Mouse (Mus musculus): ENCODE data around the gene Klhdc3.

Gene Klhdc3

DNA sequence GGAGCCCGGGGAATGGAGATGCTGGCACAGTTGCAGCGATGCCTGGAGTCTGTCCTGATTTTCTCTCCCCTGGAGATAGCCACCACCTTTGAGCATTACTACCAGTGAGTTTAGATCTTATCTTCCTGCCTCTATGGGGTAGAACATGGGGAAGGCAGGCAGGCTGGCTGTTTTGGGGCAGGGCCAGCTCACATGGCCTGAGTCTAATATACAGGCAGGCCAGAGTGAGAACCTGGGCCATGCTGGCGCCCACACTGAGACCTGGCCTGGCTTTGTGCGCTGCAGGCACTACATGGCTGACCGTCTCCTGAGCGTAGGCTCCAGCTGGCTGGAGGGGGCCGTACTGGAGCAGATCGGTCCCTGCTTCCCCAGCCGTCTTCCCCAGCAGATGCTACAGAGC is 19.4 kb downstream of the Klhdc3 start:
- in situ Hi-C loops (cut with MboI, MseI) = no loop called here

DNA sequence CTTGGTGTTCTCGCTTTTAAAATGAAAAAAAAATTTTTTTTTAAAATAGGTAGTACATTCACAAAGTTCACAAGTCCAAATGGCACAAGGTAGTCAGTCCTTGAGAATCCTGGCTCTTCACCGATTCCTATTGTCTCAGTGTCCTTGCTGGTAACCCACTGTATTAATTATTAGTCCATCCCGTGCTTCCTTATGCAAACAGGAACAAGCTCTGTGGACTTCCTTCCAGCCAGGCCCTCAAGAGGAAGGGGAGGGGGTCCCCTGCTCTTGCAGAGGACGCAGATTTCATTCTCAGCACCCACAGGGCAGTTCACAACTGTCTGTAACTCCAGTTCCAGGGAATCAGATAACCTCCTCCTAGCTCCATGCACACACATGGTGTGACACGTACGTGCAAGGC is 24.7 kb downstream of the Klhdc3 start:
- in situ Hi-C loops (cut with MboI, MseI) = no loop called here

DNA sequence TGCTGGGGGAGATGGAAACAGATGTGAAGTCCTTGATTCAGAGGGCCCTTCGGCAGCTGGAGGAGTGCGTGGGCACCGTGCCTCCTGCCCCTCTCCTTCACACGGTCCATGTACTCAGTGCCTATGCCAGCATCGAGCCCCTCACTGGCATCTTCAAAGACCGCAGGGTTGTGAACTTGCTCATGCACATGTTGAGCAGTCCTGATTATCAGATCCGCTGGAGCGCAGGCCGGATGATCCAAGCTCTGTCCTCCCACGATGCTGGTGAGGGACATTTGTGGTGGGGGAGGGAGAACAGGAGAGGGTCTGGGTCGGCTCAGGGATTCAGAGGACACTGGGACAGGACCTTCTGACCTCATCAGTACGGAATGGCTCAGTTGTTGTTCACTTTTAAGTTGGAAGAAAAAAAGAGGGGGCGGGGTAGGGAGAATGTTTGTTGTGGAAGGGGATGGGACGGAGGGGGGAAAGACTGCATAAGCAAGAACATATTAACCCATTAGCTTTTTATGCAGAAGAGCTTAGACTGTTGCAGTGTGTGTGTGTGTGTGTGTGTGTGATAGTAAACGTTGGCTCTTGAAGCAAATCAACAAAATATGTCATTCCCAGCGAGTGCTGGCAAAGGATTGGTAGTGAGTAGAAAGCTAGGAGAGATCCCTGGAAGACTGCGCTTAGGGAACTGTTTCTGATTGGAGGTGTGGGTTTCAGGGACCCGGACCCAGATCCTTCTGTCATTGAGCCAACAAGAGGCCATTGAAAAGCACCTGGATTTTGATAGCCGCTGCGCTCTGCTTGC is 28.8 kb downstream of the Klhdc3 start:
- in situ Hi-C loops (cut with MboI, MseI) = no loop called here

DNA sequence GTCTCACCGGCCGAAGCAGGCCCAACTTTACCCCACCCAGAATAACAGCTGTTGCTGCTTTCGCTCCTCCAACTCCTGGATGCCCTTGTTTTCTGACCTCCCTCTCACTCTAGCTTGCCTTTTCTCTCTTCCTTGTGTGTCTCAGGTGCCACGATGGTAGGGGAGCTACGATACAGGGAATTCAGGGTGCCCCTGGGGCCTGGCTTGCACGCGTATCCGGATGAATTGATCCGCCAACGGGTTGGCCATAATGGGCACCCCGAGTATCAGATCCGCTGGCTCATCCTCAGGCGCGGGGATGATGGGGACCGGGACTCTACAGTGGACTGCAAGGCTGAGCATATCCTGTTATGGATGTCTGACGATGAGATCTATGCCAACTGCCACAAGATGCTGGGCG is 29.4 kb downstream of the Klhdc3 start:
- in situ Hi-C loops (cut with MboI, MseI) = no loop called here

DNA sequence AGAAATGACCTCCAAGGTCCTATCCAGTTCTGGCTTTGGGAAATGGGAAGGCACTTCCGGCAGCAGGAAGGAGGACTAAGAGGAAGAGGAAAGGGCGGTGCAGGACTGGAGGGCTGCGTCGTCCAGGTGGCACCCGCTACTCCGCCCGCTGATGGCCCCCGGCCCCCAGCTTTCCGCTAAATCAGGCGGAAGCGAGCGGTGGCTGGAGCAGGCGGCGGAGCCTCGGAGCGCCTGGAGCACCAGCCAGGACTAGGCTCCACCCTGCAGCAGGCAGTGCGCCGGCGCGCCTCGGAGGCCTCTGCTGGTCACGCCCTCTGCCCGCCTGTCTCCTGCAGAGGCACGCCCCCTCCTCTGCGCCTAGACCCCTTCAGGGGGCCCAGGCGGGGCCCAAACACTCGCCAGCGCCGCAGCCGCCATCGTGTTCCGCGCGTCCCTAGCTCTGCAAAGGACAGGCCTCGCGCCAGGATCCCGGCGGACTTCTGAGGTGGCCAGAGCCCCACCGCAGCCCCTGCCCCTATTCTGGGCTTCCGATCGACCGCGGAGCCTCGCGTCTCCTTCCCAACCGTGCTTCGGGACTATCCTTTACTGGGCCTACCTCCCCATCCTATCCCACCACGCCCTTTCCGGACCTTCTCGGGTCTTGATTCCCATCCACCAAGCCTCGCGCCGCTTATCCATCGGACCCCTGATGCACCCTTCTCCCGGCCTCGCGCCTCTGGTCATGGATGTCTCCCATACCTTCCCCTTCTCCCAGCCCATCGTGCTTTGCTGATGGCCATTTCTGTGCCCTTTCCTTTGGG is 30.3 kb downstream of the Klhdc3 start, which contains the start of gene Cul7:
Gene Cul7, plus strand, starts transcription at position 106 of the 800 bp plus-strand sequence.
- in situ Hi-C loops (cut with MboI, MseI) = no loop called here

DNA sequence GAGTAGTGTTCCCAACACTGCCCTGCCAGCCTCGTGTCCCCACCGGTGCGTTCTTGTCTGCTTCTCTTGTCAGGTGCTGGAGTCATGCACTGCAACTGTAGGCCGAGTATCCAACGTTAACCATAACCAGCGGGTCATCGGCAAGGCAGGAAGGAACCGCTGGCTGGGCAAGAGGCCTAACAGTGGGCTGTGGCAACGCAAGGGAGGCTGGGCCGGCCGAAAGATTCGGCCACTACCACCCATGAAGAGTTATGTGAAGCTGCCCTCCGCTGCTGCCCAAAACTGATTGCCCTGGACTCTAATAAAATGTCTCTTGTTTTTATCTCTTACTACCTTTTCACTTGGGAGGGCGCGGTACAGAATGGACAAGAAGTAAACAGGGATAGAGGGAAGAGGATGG is 30.9 kb downstream of the Klhdc3 start:
- in situ Hi-C loops (cut with MboI, MseI) = loop anchor here (10.0 kb wide), 1 partner anchor 65 kb away; the partner anchor contains the start of gene Pex6

DNA sequence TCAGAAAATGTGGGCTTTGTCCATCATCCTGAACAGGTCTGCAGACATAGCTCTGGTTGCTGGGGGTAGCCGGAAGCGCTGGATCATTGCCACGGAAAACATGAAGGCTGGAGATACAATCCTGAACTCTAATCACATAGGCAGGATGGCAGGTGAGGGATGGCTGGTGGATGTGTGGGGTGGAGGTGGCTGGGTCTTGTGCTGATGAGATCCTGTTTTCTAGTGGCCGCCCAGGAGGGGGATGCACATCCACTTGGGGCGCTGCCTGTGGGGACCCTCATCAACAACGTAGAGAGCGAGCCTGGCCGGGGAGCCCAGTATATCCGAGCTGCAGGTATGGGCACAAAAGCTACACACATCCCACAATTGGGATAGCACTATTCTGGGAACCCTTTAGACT is 32.3 kb downstream of the Klhdc3 start:
- in situ Hi-C loops (cut with MboI, MseI) = loop anchor here (10.0 kb wide), 1 partner anchor 66 kb away; the partner anchor contains the start of gene Pex6

DNA sequence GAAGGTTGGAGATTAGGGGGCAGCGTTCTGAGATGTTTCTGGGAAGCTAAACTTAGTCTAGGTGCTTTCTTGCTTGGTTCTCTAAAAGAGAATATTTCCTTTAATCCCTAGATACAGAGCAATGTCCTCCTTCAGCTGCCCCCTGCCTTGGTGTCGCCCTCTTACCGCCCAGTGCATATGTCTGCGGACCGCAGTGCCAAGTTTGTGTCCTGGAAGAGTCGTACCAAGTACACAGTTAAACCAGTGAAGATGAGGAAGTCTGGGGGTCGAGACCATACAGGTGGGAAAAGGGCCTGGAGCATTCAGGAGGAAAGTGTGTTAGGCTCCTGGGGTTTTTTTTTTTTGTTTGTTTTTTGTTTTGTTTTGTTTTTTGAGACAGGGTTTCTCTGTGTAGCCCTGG is 33.4 kb downstream of the Klhdc3 start:
- in situ Hi-C loops (cut with MboI, MseI) = loop anchor here (10.0 kb wide), 1 partner anchor 68 kb away; the partner anchor contains the start of gene Pex6

DNA sequence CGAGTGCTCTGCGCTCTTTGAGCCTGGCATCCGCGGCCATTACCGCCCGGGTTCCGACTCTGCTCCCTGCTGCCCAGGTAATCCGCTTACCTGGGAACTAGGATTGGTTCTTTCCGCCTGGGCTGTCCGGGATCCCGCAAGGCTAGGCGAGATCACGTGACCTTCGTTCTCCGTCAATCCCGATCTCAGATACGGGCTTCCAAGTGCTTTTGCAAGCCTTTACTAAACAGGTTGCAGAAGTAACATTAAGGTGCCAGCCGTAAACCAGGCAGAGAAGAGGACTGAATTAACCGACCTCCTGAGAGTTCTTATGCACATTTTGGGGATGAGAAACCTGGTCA is 34.4 kb downstream of the Klhdc3 start:
- in situ Hi-C loops (cut with MboI, MseI) = loop anchor here (10.0 kb wide), 1 partner anchor 69 kb away; the partner anchor contains the start of gene Pex6

DNA sequence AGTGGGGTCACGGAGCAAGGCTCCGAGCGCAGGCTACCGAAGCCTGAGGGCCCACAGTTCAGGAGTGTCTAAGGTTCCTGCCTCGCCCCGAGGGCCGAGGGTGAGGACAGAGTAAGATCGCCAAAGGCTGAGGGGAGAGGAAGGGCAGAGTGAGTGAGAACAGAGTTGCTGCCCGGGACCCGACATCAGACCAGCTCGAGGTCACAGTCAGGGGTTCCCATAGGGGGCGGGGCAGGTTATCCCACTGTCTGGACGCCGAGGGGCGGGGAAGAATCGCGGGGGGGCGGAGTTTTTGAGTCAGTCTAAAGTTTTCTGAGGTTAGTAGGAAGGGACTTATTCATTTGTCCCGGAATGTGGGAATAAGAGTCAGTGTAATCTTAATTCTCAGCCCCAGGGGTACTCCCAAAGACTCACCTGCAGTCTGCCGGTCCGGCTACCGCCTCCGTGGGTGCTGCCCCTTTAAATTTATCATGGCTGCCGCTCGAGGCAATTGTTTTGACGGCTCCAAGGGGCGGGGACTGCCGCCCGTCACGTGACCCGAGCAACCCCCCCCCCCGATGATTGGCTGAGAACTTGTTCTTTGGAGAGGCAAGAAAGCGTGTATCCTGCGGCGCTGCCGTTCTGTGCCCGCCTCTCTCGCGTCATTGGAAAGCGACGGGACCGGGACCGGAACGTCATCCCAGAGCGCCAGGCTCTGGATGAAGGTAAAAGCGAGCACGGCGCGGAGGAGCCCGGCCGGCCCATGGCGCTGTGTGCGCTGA is 35.0 kb downstream of the Klhdc3 start, which contains the start of the genes Klc4 and Mrpl2:
Gene Klc4, minus strand, starts transcription at position 462 of the 761 bp plus-strand sequence.
Gene Mrpl2, plus strand, starts transcription at position 669 of the 761 bp plus-strand sequence.
- in situ Hi-C loops (cut with MboI, MseI) = loop anchor here (10.0 kb wide), 1 partner anchor 69 kb away; the partner anchor contains the start of gene Pex6

DNA sequence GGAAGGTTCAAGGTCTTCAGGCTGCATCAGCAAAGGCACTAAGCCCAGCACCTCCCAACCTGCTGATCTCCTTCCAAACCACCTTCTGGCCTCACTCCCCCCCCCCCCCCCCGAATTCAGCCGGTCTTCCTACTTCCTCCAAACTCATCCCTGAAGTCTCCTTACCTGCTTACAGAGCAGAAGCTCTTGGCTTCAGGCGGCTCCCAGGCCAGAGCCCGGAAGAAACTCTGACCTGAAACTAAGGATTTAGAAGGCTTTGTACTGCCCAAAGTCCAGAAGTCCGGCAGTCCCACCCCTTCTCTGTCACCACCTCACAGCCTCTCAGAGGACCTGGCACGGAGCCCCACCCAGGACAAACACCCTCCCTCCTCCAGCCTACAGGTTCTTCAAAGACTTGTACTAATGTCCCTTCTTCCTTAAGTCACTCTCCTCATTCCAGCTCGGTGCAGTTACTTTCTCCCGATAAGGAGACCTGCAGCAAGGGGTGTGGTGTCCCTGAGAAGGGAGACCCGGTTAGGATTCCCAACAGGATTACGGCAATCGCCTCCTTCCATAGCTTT is 35.7 kb downstream of the Klhdc3 start:
- in situ Hi-C loops (cut with MboI, MseI) = loop anchor here (10.0 kb wide), 1 partner anchor 70 kb away; the partner anchor contains the start of gene Pex6

DNA sequence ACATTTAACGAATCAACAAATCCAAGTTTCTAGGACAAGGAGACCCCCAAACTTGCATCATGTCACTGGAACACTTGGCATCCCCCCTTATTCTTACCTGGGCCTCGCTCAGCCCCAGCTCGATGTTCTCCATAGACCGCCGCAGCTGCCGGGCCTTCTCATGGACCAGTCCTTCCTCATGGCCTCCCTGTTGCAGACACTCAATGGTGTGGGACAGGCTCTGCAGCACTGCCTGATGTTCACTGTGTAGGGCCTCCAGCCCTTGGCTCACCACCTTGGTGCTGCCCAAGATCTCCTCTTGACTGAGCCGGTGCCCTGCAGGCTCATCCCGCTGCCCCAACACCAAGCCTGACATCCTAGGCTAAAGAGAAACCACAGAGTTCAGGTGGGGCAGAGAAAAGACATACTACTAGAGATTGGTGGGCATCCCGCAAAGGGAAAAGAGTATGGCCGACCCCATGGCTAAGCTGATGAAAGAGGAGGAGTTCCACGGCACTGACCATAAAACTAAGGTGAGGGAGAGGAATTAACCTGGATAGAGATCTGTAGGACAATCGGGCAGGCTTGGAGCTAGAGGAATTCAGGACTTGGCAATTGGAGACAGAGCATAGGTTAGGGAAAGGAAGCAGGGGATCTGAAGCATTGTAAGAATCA is 36.4 kb downstream of the Klhdc3 start:
- in situ Hi-C loops (cut with MboI, MseI) = loop anchor here (10.0 kb wide), 1 partner anchor 71 kb away; the partner anchor contains the start of gene Pex6

DNA sequence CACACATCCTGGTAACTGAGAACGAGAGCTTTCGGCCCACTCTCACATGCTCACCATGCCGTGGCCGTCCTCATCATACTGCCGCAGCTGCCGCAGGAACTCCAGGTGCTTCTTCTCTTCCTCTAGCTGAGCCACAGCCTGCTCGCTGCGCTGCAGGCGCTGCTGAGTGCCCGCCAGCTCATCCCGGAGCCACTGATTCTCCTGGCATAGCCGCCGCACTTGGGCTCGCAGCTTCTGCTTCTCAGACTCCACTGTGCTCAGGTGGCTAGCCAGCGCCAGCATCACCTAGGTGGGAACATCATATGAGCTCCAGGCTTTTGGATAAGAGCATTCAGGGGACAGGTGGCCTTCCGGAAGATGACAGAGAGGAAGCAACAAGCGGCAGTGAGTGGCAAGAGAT is 38.7 kb downstream of the Klhdc3 start:
- in situ Hi-C loops (cut with MboI, MseI) = loop anchor here (10.0 kb wide), 1 partner anchor 73 kb away; the partner anchor contains the start of gene Pex6

DNA sequence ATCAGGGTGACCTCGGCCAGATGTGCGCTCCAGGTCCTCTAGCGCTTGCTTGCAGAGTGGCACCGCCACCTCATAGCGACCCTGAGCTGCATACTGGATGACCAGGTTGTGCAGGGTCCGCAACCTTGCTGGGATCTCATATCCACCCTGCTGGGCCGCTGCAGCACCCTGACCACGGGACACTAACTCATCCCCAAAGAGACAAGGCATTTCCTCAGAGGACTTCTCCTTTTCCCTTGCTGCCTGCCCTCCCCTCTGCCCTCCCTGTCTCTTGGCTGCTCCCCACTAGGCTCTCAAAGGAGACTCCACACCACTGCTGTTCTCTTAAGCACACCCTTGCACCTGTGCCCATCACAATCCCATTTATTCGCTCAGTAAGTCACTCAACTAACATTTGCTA is 40.8 kb downstream of the Klhdc3 start:
- in situ Hi-C loops (cut with MboI, MseI) = loop anchor here (10.0 kb wide), 1 partner anchor 75 kb away; the partner anchor contains the start of gene Pex6

DNA sequence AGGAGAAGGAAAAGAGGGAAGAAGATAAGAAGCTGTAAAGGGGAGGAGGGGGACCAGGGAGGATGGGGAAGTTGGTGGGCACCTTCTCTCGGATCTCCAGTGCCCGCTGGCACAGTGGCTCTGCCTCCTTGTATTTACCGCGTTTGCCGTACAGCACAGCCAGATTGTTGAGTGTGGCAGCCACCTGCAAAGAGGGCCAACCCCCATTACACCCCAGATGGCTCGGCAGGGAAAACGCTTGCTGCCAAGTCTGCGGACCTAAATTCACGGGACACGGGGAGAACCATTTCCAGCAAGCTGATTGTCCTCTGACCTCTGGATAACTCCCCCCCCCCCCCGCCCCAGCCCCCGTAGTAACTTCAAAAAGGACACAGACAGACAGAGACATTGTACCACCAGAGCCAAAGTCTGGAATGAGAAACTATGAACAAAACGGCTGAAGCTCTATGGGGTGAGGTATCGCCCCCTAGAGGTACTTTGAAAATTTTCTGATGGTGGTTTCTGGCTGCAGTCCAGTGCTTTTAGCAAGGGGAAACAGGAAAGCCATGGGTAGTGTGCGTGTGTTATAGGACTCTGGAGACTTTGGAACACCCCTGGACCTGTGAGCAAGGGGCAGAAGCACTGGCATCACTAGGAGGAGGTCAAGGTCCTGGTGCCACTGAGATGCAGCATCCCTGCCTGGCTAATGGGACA is 43.7 kb downstream of the Klhdc3 start:
- in situ Hi-C loops (cut with MboI, MseI) = no loop called here

DNA sequence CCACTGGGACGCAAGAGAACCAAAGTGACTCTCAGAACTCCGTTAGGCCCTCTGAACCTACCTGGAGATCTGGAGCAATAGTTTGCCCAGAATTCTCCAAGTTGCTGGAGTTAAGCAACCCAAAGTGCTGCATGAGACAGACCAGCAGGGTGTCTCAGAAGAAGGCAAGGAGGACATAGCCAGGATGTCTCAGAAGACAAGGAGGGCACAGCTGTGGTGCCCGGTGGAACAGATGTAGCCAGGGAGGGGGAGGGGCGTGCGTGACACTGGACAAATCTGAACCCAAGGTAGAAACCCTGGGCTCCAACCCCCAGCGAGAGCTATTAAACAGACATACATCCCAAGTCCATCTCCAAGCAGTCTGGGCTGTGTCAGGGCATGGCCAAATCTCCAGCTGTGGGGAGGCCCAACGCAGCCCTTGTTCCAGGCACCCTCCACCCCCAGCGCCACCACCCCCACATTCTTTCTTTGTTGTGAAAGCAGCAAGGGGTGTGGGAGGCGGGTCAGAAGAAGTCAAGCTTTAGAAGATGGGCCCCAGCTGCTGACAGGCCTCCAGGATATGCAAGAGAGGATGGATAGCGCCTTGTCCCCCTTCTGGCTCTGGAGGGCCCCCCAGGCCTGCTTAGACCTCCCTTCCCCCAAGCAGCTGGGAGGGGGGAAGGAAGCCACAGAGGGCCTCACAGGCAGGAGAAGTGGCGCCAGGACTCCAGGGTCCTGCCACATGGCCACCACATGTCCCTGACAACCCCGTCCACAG is 50.9 kb downstream of the Klhdc3 start:
- in situ Hi-C loops (cut with MboI, MseI) = loop anchor here (5.0 kb wide), 1 partner anchor 88 kb away; no protein-coding TSS in a partner anchor

DNA sequence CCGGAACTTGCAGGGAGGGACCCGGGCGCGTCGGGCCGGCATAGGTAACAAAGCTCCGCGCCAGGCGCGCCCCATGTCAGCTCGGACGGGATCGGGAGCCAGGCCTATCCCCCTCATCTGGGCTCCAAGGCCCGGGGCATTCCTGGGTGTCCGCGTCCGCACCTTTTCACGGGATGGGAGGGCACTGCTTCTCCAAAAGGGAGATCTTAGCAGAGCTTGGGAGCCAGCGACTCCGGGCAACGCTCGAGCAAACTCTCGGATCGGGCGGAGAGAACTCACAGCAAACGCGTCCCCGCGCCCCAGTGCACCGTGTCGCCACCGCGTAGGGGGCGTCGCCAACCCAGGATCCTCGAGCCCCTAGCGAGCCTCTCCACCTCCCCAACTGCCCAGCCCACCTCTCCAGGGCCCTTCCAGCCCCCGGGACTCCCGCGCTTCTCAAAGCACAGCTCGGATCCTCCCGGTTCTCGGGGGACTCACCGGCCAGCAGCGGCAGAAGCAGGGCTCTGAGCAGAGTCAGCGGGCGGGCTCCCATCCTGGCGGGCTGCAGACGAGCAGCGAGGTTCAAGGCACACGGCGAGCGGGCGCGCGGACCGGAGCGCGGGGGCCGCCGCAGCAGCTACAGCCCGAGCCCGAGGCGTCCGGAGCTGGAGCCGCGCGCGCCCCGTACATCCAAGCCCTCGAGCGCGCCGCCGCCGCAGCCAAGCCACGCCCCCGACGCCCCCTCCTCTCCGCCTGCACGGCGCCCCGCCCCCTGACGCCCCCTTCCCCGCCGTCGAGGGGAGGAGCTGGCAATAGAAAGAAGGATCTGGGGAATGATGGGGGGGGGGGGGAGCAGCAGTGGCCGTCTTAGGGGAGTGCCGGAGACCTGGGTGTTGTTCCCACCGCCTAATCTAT is 51.7 kb downstream of the Klhdc3 start, which contains the start of gene Ptk7:
Gene Ptk7, minus strand, starts transcription at position 714 of the 894 bp plus-strand sequence.
- in situ Hi-C loops (cut with MboI, MseI) = loop anchor here (5.0 kb wide), 1 partner anchor 87 kb away; no protein-coding TSS in a partner anchor

DNA sequence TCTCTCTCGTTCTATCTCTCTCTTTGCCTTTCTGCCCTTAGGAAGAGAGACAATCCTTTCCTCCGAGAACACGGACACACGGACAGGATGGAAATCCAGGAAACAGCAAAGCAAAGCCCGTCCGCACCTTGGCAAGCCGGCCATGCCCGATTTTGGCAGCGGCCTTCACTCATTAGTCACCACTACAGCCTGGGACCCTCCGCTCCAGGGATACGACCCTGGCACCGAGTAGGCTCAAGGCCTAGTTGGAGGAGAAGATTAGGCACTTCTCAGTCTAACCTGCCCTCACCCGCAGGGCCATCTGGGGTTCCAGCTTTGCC is 52.3 kb downstream of the Klhdc3 start:
- in situ Hi-C loops (cut with MboI, MseI) = loop anchor here (5.0 kb wide), 1 partner anchor 86 kb away; no protein-coding TSS in a partner anchor

Measured in T-helper 2 cell (primary cell).